Mouse (Mus musculus): ENCODE results near the gene Snd1.
A peak's percentile ranks its signal among the peaks of the same experiment; 100 is the strongest.

The Snd1 gene

GRCm38 (mm10) chr6:28753217-28753616 lies 278.3 kb downstream of the Snd1 start:
- DNase-seq (ENCODE audit: low spot score), result no peak

- no peak for DNase-seq (ENCODE audit: low spot score)
Observed at GRCm38 (mm10) chr6:28753681-28754080, 278.7 kb downstream of the Snd1 start.

- no peak for DNase-seq (ENCODE audit: low spot score)
Observed at GRCm38 (mm10) chr6:28754127-28754898, 279.4 kb downstream of the Snd1 start.

- no peak for DNase-seq (ENCODE audit: low spot score)
Observed at GRCm38 (mm10) chr6:28756306-28757018, 281.5 kb downstream of the Snd1 start.

GRCm38 (mm10) chr6:28758293-28758692 lies 283.4 kb downstream of the Snd1 start:
- DNase-seq (ENCODE audit: low spot score), result no peak

GRCm38 (mm10) chr6:28761728-28762127 lies 286.8 kb downstream of the Snd1 start:
- DNase-seq (ENCODE audit: low spot score), result no peak

- DNase-seq (ENCODE audit: low spot score), result no peak
Observed at GRCm38 (mm10) chr6:28762132-28762775, 287.3 kb downstream of the Snd1 start.

GRCm38 (mm10) chr6:28766622-28767021 lies 291.7 kb downstream of the Snd1 start:
- no peak for DNase-seq (ENCODE audit: low spot score)

GRCm38 (mm10) chr6:28767891-28768481 lies 293.0 kb downstream of the Snd1 start:
- no peak for DNase-seq (ENCODE audit: low spot score)

- DNase-seq (ENCODE audit: low spot score), result no peak
Observed at GRCm38 (mm10) chr6:28771331-28771730, 296.4 kb downstream of the Snd1 start.

- no peak for DNase-seq (ENCODE audit: low spot score)
Observed at GRCm38 (mm10) chr6:28781696-28782095, 306.8 kb downstream of the Snd1 start.

GRCm38 (mm10) chr6:28783082-28783647 lies 308.2 kb downstream of the Snd1 start:
- DNase-seq (ENCODE audit: low spot score), result no peak

GRCm38 (mm10) chr6:28783953-28784352 lies 309.0 kb downstream of the Snd1 start:
- DNase-seq (ENCODE audit: low spot score), result no peak

- DNase-seq (ENCODE audit: low spot score), result no peak
Observed at GRCm38 (mm10) chr6:28785770-28786169, 310.8 kb downstream of the Snd1 start.

- DNase-seq (ENCODE audit: low spot score), result no peak
Observed at GRCm38 (mm10) chr6:28787133-28787532, 312.2 kb downstream of the Snd1 start.

- no peak for DNase-seq (ENCODE audit: low spot score)
Observed at GRCm38 (mm10) chr6:28789685-28790084, 314.7 kb downstream of the Snd1 start.

- DNase-seq (ENCODE audit: low spot score), result peak; percentile 8
Observed at GRCm38 (mm10) chr6:28791183-28791582, 316.2 kb downstream of the Snd1 start.

- DNase-seq (ENCODE audit: low spot score), result no peak
Observed at GRCm38 (mm10) chr6:28791809-28792208, 316.9 kb downstream of the Snd1 start.

GRCm38 (mm10) chr6:28795380-28795779 lies 320.4 kb downstream of the Snd1 start:
- DNase-seq (ENCODE audit: low spot score), result no peak

GRCm38 (mm10) chr6:28795792-28796515 lies 321.0 kb downstream of the Snd1 start:
- DNase-seq (ENCODE audit: low spot score), result no peak

- DNase-seq (ENCODE audit: low spot score), result no peak
Observed at GRCm38 (mm10) chr6:28799818-28800217, 324.9 kb downstream of the Snd1 start.

- no peak for DNase-seq (ENCODE audit: low spot score)
Observed at GRCm38 (mm10) chr6:28800976-28801375, 326.0 kb downstream of the Snd1 start.

Data from yolk sac, embryonic 10.5 days (tissue).